Mouse (Mus musculus): Measurements from ENCODE around the gene Chmp6. TPM values are rescaled to one million over a fixed set of nuclear protein-coding genes. Genes with fewer than 3 reads are reported as not detected.

Gene Chmp6
- polyA plus RNA-seq, 1 experiment: 60.5 TPM

DNA sequence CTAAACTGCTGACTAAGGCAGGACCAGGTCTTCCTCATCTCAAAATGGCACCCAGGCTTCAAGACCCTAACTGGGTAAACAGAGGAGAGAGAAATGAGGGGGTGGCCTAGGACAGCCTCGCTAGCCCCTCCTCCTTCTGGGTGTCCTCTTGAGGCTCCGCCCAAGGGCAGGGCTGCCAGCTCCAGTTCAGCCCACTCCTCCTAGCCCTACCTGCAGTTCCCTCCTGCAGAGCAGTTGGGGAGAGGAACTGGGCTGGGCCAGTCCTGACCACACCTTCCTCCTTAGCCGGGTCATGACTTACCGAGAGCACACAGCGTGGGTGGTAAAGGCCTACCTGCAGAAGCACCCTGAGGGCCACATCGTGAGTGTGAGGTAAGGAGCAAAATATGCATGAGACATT lies 18.6 kb upstream of the Chmp6 start:
- TF ChIP-seq MAX (IDR thresholded peaks at IDR 0.05; ENCODE audit: low read depth) (no peak), TCF12 (IDR thresholded peaks at IDR 0.05; ENCODE audit: insufficient read depth, poor library complexity, severe bottlenecking) (no peak)
- Histone ChIP-seq H3K4me2 (ENCODE audit: low read depth) (no peak overlapping the region), H3ac (ENCODE audit: control insufficient read depth, insufficient read length) (no peak overlapping the region), H3K36me3 (ENCODE audit: control insufficient read depth, insufficient read depth) (peaks cover 46% of the 10 kb centered on the region), H3K4me3 (no peak overlapping the region), H3K79me2 (ENCODE audit: control insufficient read depth, insufficient read depth) (no peaks in the 10 kb centered on the region), H3K27me3 (ENCODE audit: control insufficient read depth, insufficient read depth, insufficient read length) (no peaks in the 10 kb centered on the region)

DNA sequence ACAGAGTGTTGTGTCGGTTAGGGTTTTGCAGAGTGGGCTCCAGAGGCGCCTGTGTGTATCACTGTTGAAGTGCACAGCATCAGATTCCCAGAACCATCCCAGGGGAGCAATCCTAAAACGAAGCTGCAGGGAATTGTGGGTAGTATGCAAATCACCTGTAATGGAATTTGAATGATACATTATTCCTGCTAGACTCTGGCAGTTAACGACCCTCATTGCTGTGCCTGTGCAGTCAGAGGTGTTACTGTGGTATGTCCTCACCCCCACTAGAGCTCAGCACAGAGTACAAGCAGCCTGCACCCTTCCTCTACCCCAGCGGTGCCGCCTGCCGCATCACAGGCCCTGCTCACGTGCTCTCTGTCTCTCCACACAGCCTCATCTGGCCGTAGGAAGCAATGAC lies 16.2 kb upstream of the Chmp6 start:
- Histone ChIP-seq H3K4me3 (no peak overlapping the region), H3ac (ENCODE audit: control insufficient read depth, insufficient read length) (no peak overlapping the region), H3K36me3 (ENCODE audit: control insufficient read depth, insufficient read depth) (peaks cover 33% of the 10 kb centered on the region), H3K27me3 (ENCODE audit: control insufficient read depth, insufficient read depth, insufficient read length) (no peaks in the 10 kb centered on the region), H3K4me2 (ENCODE audit: low read depth) (no peak overlapping the region), H3K79me2 (ENCODE audit: control insufficient read depth, insufficient read depth) (no peaks in the 10 kb centered on the region)
- no peak for TF ChIP-seq E2F4 (IDR thresholded peaks at IDR 0.05; ENCODE audit: insufficient read depth)
- no peak for TF ChIP-seq MAX (IDR thresholded peaks at IDR 0.05; ENCODE audit: low read depth)
- no peak for TF ChIP-seq POLR2A (IDR thresholded peaks at IDR 0.05; ENCODE audit: insufficient read length, low read depth)
- TF ChIP-seq TCF12 (IDR thresholded peaks at IDR 0.05; ENCODE audit: insufficient read depth, poor library complexity, severe bottlenecking): no peak

DNA sequence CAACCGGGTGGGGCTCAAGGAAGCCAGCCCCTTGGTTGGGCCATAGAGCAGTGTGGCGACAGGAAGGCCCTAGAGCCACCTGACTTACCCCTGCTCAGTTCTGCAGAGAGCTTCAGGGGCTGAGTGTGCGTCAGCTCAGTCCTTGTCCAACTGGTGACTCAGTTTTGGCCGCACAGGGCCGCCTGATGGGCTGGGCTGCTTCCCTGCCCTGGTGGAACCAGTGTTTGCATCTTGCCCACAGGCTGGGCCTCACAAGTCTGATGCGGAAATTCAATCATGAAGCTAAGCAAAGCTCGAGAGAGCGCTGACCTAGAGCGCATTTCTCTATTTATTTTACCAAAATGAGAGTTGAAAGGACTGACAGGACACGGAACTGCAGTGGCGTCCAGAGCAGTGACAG lies 14.3 kb upstream of the Chmp6 start:
- no peaks in the 10 kb centered on the region for H3K27me3 ChIP-seq (ENCODE audit: control insufficient read depth, insufficient read depth, insufficient read length)
- peaks cover 22% of the 10 kb centered on the region for H3K36me3 ChIP-seq (ENCODE audit: control insufficient read depth, insufficient read depth)
- H3K79me2 ChIP-seq (ENCODE audit: control insufficient read depth, insufficient read depth): no peaks in the 10 kb centered on the region
- no peak overlapping the region for H3K4me3 ChIP-seq
- H3ac ChIP-seq (ENCODE audit: control insufficient read depth, insufficient read length): no peak overlapping the region
- TF ChIP-seq MYOD1 (IDR thresholded peaks at IDR 0.05; ENCODE audit: control insufficient read depth in 1 of 3, insufficient read length in 2 of 3, low read depth in 2 of 3) (no peak), CEBPB (IDR thresholded peaks at IDR 0.05; ENCODE audit: insufficient read depth, poor library complexity, severe bottlenecking) (no peak), TCF3 (IDR thresholded peaks at IDR 0.05; ENCODE audit: insufficient read length, low read depth) (no peak), REST (IDR thresholded peaks at IDR 0.05; ENCODE audit: insufficient read depth, insufficient read length) (no peak), POLR2A (IDR thresholded peaks at IDR 0.05; ENCODE audit: insufficient read length, low read depth) (no peak)
- H3K4me2 ChIP-seq (ENCODE audit: low read depth): no peak overlapping the region

DNA sequence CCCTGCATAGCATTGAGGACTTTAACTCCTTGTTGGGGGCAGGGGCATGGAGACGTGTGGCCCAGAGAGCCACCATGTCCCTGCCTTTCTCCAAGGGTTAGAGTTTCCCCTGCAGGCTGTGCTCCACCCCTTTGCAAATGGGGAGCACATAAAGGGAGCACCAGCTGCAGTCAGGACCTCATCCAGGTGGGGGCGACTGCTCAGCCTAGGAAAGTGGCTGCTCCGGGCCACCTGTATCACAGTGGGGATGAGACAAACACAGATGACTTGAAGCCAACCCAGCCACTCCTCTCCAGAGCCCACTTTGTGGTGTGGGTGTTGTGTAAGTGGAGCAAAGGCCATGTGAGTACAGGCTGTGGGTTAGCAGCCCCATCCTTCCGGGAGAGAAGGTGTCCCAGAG lies 12.1 kb upstream of the Chmp6 start:
- Histone ChIP-seq H3K4me3 (no peak overlapping the region), H3ac (ENCODE audit: control insufficient read depth, insufficient read length) (no peak overlapping the region)
- TF ChIP-seq POLR2AphosphoS2 (IDR thresholded peaks at IDR 0.05; ENCODE audit: insufficient read length, low read depth) (peak; percentile 13), MYOD1 (IDR thresholded peaks at IDR 0.05; ENCODE audit: control insufficient read depth in 1 of 3, insufficient read length in 2 of 3, low read depth in 2 of 3) (no peak)

DNA sequence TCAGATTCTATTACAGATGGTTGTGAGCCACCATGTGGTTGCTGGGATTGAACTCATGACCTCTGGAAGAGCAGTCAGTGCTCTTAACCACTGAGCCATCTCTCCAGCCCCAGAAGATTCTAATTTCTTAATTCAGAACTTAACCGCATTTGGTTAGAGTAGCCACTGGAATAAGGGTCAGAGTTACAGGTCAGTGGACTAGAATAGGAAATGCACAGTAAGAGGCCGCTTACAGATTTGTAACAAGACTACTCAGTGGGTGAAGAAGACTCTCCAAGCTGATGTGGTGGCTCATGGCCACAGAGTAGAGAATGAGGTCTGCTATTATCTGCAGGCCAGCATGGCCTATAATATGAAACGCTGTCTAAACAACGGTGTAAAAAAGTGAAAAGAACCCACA lies 10.3 kb upstream of the Chmp6 start:
- TF ChIP-seq E2F4 (IDR thresholded peaks at IDR 0.05; ENCODE audit: insufficient read depth) (no peak), MYOD1 (IDR thresholded peaks at IDR 0.05; ENCODE audit: control insufficient read depth in 1 of 3, insufficient read length in 2 of 3, low read depth in 2 of 3) (no peak), SRF (IDR thresholded peaks at IDR 0.05; ENCODE audit: control insufficient read depth, insufficient read length, low read depth) (no peak), POLR2A (IDR thresholded peaks at IDR 0.05; ENCODE audit: insufficient read length, low read depth) (no peak), TCF3 (IDR thresholded peaks at IDR 0.05; ENCODE audit: insufficient read length, low read depth) (no peak), USF1 (IDR thresholded peaks at IDR 0.05; ENCODE audit: low read depth) (no peak), TCF12 (IDR thresholded peaks at IDR 0.05; ENCODE audit: insufficient read depth, poor library complexity, severe bottlenecking) (no peak), MYOG (IDR thresholded peaks at IDR 0.05; ENCODE audit: control insufficient read depth in 1 of 3, insufficient read depth in 1 of 3, insufficient read length in 2 of 3, low read depth in 2 of 3) (no peak)
- H3K79me2 ChIP-seq (ENCODE audit: control insufficient read depth, insufficient read depth): no peaks in the 10 kb centered on the region
- H3ac ChIP-seq (ENCODE audit: control insufficient read depth, insufficient read length): no peak overlapping the region
- no peaks in the 10 kb centered on the region for H3K27me3 ChIP-seq (ENCODE audit: control insufficient read depth, insufficient read depth, insufficient read length)
- no peak overlapping the region for H3K4me2 ChIP-seq (ENCODE audit: low read depth)
- peaks cover 7% of the 10 kb centered on the region for H3K36me3 ChIP-seq (ENCODE audit: control insufficient read depth, insufficient read depth)
- H3K4me3 ChIP-seq: no peak overlapping the region

More for the DNA sequence above, 12.1 kb upstream of the Chmp6 start:
- Histone ChIP-seq H3K79me2 (ENCODE audit: control insufficient read depth, insufficient read depth) (no peaks in the 10 kb centered on the region), H3K4me2 (ENCODE audit: low read depth) (no peak overlapping the region), H3K36me3 (ENCODE audit: control insufficient read depth, insufficient read depth) (peaks cover 18% of the 10 kb centered on the region), H3K27me3 (ENCODE audit: control insufficient read depth, insufficient read depth, insufficient read length) (no peaks in the 10 kb centered on the region)

DNA sequence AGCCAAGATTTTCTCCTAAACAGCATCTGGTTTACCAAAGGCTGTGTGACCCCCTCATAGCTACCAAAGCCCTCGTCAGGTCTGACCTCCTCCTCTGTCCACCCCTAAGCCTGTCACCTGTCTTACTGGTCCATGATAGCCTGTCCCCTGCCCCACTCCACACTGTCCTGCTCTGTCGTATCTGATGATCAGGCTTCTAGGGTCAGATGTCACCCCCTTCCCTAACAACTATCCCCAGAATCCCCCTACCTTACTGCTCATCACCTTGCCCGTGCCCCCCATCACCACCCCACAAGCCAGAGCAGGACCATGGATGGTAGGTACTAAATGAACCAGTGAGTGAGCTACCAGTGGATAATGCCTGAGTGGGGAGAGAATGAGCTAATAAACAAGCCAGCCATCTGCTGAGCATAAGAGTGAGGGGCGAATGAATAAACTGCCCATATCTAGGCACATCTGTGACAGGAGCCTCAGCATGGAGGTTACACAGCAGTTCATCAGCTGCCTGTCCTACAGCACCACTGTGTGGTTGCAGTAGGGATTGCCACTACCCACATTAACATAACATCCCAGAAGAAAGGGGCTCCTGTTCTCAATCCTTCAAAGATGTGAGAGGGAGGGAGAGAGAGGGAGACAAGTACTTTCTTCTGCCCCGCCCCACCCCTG lies 8.5 kb upstream of the Chmp6 start:
- Histone ChIP-seq H3K27me3 (ENCODE audit: control insufficient read depth, insufficient read depth, insufficient read length) (no peaks in the 10 kb centered on the region), H3K4me3 (no peak overlapping the region), H3K4me2 (ENCODE audit: low read depth) (no peak overlapping the region), H3ac (ENCODE audit: control insufficient read depth, insufficient read length) (no peak overlapping the region), H3K36me3 (ENCODE audit: control insufficient read depth, insufficient read depth) (no peaks in the 10 kb centered on the region), H3K79me2 (ENCODE audit: control insufficient read depth, insufficient read depth) (no peaks in the 10 kb centered on the region)
- TF ChIP-seq POLR2AphosphoS2 (IDR thresholded peaks at IDR 0.05; ENCODE audit: insufficient read length, low read depth): peak; percentile 70
- no peak for TF ChIP-seq SRF (IDR thresholded peaks at IDR 0.05; ENCODE audit: control insufficient read depth, insufficient read length, low read depth)
